Mouse (Mus musculus): ENCODE data around the gene Mras. TPM values are rescaled to one million over a fixed set of nuclear protein-coding genes. Genes with fewer than 3 reads are reported as not detected.

Gene Mras
- polyA plus RNA-seq, 1 experiment from 2014 or later = 36.2 TPM

- H3K9ac ChIP-seq = no peak overlapping the region
- no peaks in the 10 kb centered on the region for H3K4me1 ChIP-seq
- H3K27ac ChIP-seq = no peak overlapping the region
- H3K4me2 ChIP-seq (replicated peaks) = no peak overlapping the region
- no peak overlapping the region for H3K4me3 ChIP-seq
- H3K27me3 ChIP-seq = peaks cover 3% of the 10 kb centered on the region
- no peak for ATAC-seq (ENCODE audit: low FRiP score)
- WGBS = 45% methylated on average over 12 of the region's 12 CpGs
- no peaks in the 10 kb centered on the region for H3K36me3 ChIP-seq
- no peaks in the 10 kb centered on the region for H3K9me3 ChIP-seq (replicated peaks)
These were observed 21.5 kb upstream of the Mras start for GRCm38 (mm10) chr9:99458529-99459208.

DNA sequence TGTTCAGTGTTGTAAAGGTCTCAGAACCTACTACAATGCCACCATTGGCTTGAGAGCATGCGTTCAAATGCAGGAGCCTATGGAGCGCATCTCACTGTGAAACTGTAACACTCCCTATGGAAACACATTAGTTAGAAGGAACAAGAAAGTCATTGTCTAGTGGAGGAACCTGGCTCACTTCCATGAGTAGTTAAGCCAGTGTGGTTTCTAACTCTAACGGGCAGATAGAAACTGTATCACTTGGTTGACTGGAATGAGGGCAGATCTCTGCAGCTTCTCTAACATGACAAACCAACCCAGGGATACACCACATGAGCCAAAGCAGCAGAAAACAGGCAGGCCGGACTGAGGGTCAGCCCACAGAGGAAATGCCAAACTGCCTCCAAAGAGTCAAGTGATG lies 17.0 kb upstream of the Mras start:
- ATAC-seq (ENCODE audit: low FRiP score) = no peak
- H3K36me3 ChIP-seq = no peaks in the 10 kb centered on the region
- no peaks in the 10 kb centered on the region for H3K9me3 ChIP-seq (replicated peaks)
- no peak overlapping the region for H3K4me3 ChIP-seq
- H3K27me3 ChIP-seq = peaks cover 23% of the 10 kb centered on the region
- no peak overlapping the region for H3K27ac ChIP-seq
- H3K4me1 ChIP-seq = peaks cover 3% of the 10 kb centered on the region; the same call in 1 of the 2 replicates
- H3K9ac ChIP-seq = no peak overlapping the region
- 84% methylated on average over 4 of the region's 4 CpGs for WGBS
- H3K4me2 ChIP-seq (replicated peaks) = no peak overlapping the region

GRCm38 (mm10) chr9:99451161-99451560 lies 14.0 kb upstream of the Mras start, which contains the start of gene Nme9:
Gene Nme9, plus strand, starts transcription at chr9:99451475.
- Histone ChIP-seq H3K9ac (no peak within 1 kb of the TSS), H3K9me3 (replicated peaks) (no peaks in the 10 kb centered on the region), H3K27ac (no peak within 1 kb of the TSS), H3K4me1 (peaks cover 3% of the 10 kb centered on the region; the same call in 1 of the 2 replicates), H3K4me3 (no peak within 1 kb of the TSS), H3K27me3 (peaks cover 19% of the 10 kb centered on the region; the same call in 1 of the 2 replicates), H3K4me2 (replicated peaks) (peak within 1 kb of the TSS; percentile 21; the same call in 1 of the 2 replicates), H3K36me3 (no peaks in the 10 kb centered on the region)
- ATAC-seq (ENCODE audit: low FRiP score) = no peak
- 10% methylated on average over 14 of the region's 14 CpGs for WGBS

GRCm38 (mm10) chr9:99449886-99450647 lies 12.9 kb upstream of the Mras start:
- Histone ChIP-seq H3K9ac (no peak overlapping the region), H3K9me3 (replicated peaks) (no peaks in the 10 kb centered on the region), H3K4me2 (replicated peaks) (no peak overlapping the region), H3K4me1 (peaks cover 3% of the 10 kb centered on the region; the same call in 1 of the 2 replicates), H3K4me3 (no peak overlapping the region), H3K27me3 (peaks cover 19% of the 10 kb centered on the region; the same call in 1 of the 2 replicates), H3K27ac (no peak overlapping the region), H3K36me3 (no peaks in the 10 kb centered on the region)
- WGBS = 48% methylated on average over 9 of the region's 9 CpGs
- ATAC-seq (ENCODE audit: low FRiP score) = no peak

DNA sequence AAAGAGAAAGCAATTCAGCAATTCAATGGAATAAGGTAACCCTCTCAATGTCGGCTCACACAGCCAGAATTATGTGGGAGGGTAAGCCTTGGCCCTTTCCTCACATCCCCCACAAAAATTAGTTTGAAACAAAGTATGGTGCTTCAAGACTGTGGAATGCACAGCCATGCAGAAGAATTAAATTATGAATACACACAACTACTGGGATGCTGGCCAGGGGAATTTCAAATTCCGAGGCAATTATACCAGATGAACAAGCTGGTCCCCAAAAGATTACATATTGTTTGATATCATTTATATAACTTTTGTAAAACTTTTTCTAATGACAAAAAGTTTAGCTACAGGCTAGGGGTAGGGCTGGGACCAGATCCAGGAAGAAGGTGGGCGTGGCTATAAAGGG lies 10.1 kb upstream of the Mras start:
- H3K36me3 ChIP-seq = no peaks in the 10 kb centered on the region
- H3K27me3 ChIP-seq = peaks cover 13% of the 10 kb centered on the region; the same call in 1 of the 2 replicates

GRCm38 (mm10) chr9:99446259-99446658 lies 9.1 kb upstream of the Mras start:
- peaks cover 7% of the 10 kb centered on the region; the same call in 1 of the 2 replicates for H3K4me1 ChIP-seq
- ATAC-seq (ENCODE audit: low FRiP score) = no peak
- H3K4me3 ChIP-seq = no peak overlapping the region
- H3K9me3 ChIP-seq (replicated peaks) = no peaks in the 10 kb centered on the region
- no peak overlapping the region for H3K4me2 ChIP-seq (replicated peaks)
- no peaks in the 10 kb centered on the region for H3K36me3 ChIP-seq
- peaks cover 3% of the 10 kb centered on the region; the same call in 1 of the 2 replicates for H3K27me3 ChIP-seq
- H3K9ac ChIP-seq = no peak overlapping the region
- no peak overlapping the region for H3K27ac ChIP-seq

More for the DNA sequence above, 10.1 kb upstream of the Mras start:
- Histone ChIP-seq H3K4me3 (no peak overlapping the region), H3K9me3 (replicated peaks) (no peaks in the 10 kb centered on the region), H3K4me2 (replicated peaks) (no peak overlapping the region), H3K9ac (no peak overlapping the region), H3K4me1 (peaks cover 8% of the 10 kb centered on the region; the same call in 1 of the 2 replicates), H3K27ac (no peak overlapping the region)
- no peak for ATAC-seq (ENCODE audit: low FRiP score)
- 80% methylated on average over 3 of the region's 3 CpGs for WGBS

GRCm38 (mm10) chr9:99444590-99445178 lies 7.5 kb upstream of the Mras start:
- peaks cover 5% of the 10 kb centered on the region; the same call in 1 of the 2 replicates for H3K4me1 ChIP-seq
- WGBS = 38% methylated on average over 8 of the region's 8 CpGs
- ATAC-seq (ENCODE audit: low FRiP score) = peak; percentile 48
- no peaks in the 10 kb centered on the region for H3K9me3 ChIP-seq (replicated peaks)
- no peak overlapping the region for H3K27ac ChIP-seq
- no peaks in the 10 kb centered on the region; the same call in 1 of the 2 replicates for H3K27me3 ChIP-seq
- H3K4me2 ChIP-seq (replicated peaks) = no peak overlapping the region
- no peak overlapping the region for H3K9ac ChIP-seq
- no peaks in the 10 kb centered on the region for H3K36me3 ChIP-seq
- no peak overlapping the region for H3K4me3 ChIP-seq

DNA sequence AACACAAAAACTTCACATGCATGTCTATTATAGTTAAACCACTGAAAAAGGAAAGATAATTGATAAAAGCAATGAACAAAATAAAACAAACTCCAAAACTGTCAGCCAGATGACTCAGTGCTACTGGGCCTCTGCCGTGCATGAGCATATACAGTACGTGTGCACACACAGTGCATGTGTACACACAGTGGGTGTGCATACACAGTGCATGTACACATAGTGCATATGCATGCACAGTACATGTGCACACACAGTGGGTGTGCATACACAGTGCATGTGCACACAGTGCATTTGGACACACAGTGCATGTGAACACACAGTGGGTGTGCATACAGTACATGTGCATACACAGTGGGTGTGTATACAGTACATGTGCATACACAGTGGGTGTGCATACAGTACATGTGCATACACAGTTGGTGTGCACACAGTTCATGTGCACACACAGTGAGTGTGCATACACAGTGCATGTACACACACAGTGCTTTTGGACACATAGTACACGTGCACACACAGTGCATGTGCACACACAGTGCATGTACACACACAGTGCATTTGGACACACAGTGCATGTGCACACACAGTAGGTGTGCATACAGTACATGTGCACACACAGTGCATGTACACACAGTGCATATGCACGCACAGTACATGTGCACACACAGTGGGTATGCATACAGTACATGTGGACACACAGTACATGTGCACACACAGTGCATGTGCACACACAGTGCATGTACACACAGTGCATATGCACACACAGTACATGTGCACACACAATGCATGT lies 4.7 kb upstream of the Mras start:
- no peak overlapping the region for H3K27ac ChIP-seq
- WGBS = 90% methylated on average over 4 of the region's 4 CpGs
- no peak overlapping the region for H3K4me3 ChIP-seq
- no peaks in the 10 kb centered on the region for H3K36me3 ChIP-seq
- no peak overlapping the region for H3K4me2 ChIP-seq (replicated peaks)
- H3K9ac ChIP-seq = no peak overlapping the region
- peaks cover 20% of the 10 kb centered on the region for H3K27me3 ChIP-seq
- no peaks in the 10 kb centered on the region for H3K9me3 ChIP-seq (replicated peaks)
- ATAC-seq (ENCODE audit: low FRiP score) = no peak
- H3K4me1 ChIP-seq = peaks cover 11% of the 10 kb centered on the region

DNA sequence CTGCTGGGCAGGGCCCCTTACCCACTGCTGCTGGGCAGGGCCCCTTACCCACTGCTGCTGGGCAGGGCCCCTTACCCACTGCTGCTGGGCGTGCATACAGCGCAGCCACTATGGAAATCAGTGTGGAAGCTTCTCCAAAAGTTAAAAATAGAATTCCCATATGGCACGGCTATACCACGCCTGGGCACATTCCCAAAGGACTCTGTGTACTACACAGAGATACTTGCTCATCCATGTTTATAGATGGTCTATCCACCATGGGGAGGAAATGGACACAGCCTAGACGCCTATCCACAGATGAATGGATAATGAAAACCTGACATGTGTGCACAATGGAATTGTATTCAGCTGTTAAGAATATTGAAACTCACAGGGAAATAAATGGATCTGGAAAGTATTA lies 3.8 kb upstream of the Mras start:
- no peak overlapping the region for H3K9ac ChIP-seq
- 79% methylated on average over 5 of the region's 5 CpGs for WGBS
- H3K27me3 ChIP-seq = peaks cover 20% of the 10 kb centered on the region
- H3K4me1 ChIP-seq = peaks cover 11% of the 10 kb centered on the region
- H3K4me3 ChIP-seq = no peak overlapping the region
- no peak overlapping the region for H3K27ac ChIP-seq
- ATAC-seq (ENCODE audit: low FRiP score) = no peak
- H3K9me3 ChIP-seq (replicated peaks) = no peaks in the 10 kb centered on the region
- no peak overlapping the region for H3K4me2 ChIP-seq (replicated peaks)
- no peaks in the 10 kb centered on the region for H3K36me3 ChIP-seq

DNA sequence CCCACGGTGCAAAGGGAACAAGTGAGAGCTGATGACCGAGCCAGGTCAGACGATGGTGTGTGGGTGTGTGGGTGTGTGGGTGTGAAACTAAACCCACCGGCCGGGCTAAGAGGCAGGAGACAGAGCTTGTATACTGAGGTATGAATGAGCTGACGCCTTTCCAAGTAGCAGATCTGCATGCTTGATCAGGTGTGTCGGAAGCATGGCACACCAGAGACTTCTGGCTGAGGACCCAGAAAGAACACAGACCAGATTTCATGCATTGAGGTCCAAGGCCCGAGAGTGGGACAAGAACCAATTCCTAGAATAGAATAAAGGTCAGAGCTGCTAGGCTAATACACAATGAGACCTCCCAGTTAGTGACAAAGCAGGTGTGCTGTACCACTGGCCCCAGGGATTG lies 1.9 kb upstream of the Mras start:
- Histone ChIP-seq H3K9me3 (replicated peaks) (no peaks in the 10 kb centered on the region), H3K4me1 (peaks cover 24% of the 10 kb centered on the region), H3K4me2 (replicated peaks) (no peak overlapping the region), H3K27ac (no peak overlapping the region), H3K36me3 (no peaks in the 10 kb centered on the region), H3K4me3 (no peak overlapping the region), H3K9ac (no peak overlapping the region), H3K27me3 (peaks cover 20% of the 10 kb centered on the region)
- 81% methylated on average over 8 of the region's 8 CpGs for whole genome bisulfite sequencing
- ATAC-seq (ENCODE audit: low FRiP score) = no peak

GRCm38 (mm10) chr9:99437781-99438565 lies 792 bp upstream of the Mras start:
- Histone ChIP-seq H3K27ac (no peak overlapping the region), H3K9me3 (replicated peaks) (no peaks in the 10 kb centered on the region), H3K36me3 (no peaks in the 10 kb centered on the region), H3K27me3 (peaks cover 20% of the 10 kb centered on the region), H3K4me2 (replicated peaks) (no peak overlapping the region), H3K4me1 (peaks cover 32% of the 10 kb centered on the region), H3K4me3 (no peak overlapping the region), H3K9ac (no peak overlapping the region)
- no peak for ATAC-seq (ENCODE audit: low FRiP score)
- 84% methylated on average over 12 of the region's 12 CpGs for WGBS

Measured in hindbrain, embryonic 12.5 days (tissue).